Mouse (Mus musculus): ENCODE data around the gene Gm364. TPM values are rescaled to one million over a fixed set of nuclear protein-coding genes. Genes with fewer than 3 reads are reported as not detected.

Gene Gm364
- polyA plus RNA-seq (2014; fragmentation: Nextera tagmentation; extraction: Ambion mirVana), result not detected in 2 replicates

GRCm38 (mm10) chrX:57408769-57409168 is at the start of gene Gm364:
Gene Gm364, plus strand, starts transcription at chrX:57409154.
- ATAC-seq (replicated peaks; ENCODE audit: insufficient number of reproducible peaks, low FRiP score, low TSS enrichment, low read depth) (no peak), DNase-seq (ENCODE audit: low spot score) (no peak)
- Histone ChIP-seq H3K9me3 (replicated peaks; ENCODE audit: control insufficient read depth, low read length) (no peaks in the 10 kb centered on the region), H3K4me2 (ENCODE audit: low read depth, low read length) (no peak within 1 kb of the TSS), H3K9ac (replicated peaks; ENCODE audit: low read length) (no peak within 1 kb of the TSS), H3K36me3 (replicated peaks; ENCODE audit: control insufficient read depth, insufficient read depth, low read depth, low read length) (no peaks in the 10 kb centered on the region), H3K4me1 (ENCODE audit: control insufficient read depth, insufficient read depth, low read length) (no peaks in the 10 kb centered on the region), H3K27me3 (ENCODE audit: control insufficient read depth, insufficient read depth, low read length) (no peaks in the 10 kb centered on the region), H3K27ac (replicated peaks; ENCODE audit: low read depth, low read length) (no peak within 1 kb of the TSS), H3K4me3 (ENCODE audit: low read depth, low read length) (no peak within 1 kb of the TSS)
- 94% methylated on average over 12 of the region's 12 CpGs for WGBS

- DNase-seq (ENCODE audit: low spot score) (no peak), ATAC-seq (replicated peaks; ENCODE audit: insufficient number of reproducible peaks, low FRiP score, low TSS enrichment, low read depth) (no peak)
- Histone ChIP-seq H3K4me2 (ENCODE audit: low read depth, low read length) (no peak overlapping the region), H3K9me3 (replicated peaks; ENCODE audit: control insufficient read depth, low read length) (no peaks in the 10 kb centered on the region), H3K4me3 (ENCODE audit: low read depth, low read length) (no peak overlapping the region), H3K27ac (replicated peaks; ENCODE audit: low read depth, low read length) (no peak overlapping the region), H3K36me3 (replicated peaks; ENCODE audit: control insufficient read depth, insufficient read depth, low read depth, low read length) (no peaks in the 10 kb centered on the region), H3K27me3 (ENCODE audit: control insufficient read depth, insufficient read depth, low read length) (no peaks in the 10 kb centered on the region), H3K9ac (replicated peaks; ENCODE audit: low read length) (no peak overlapping the region), H3K4me1 (ENCODE audit: control insufficient read depth, insufficient read depth, low read length) (no peaks in the 10 kb centered on the region)
- WGBS, result 63% methylated on average over 1 of the region's 1 CpGs
Measured at GRCm38 (mm10) chrX:57359316-57359715, 49.6 kb upstream of the Gm364 start.

GRCm38 (mm10) chrX:57364891-57365569 is 43.9 kb upstream of the Gm364 start:
- no peaks in the 10 kb centered on the region for H3K9me3 ChIP-seq (replicated peaks; ENCODE audit: control insufficient read depth, low read length)
- no peak overlapping the region for H3K9ac ChIP-seq (replicated peaks; ENCODE audit: low read length)
- H3K4me1 ChIP-seq (ENCODE audit: control insufficient read depth, insufficient read depth, low read length), result no peaks in the 10 kb centered on the region
- no peaks in the 10 kb centered on the region for H3K36me3 ChIP-seq (replicated peaks; ENCODE audit: control insufficient read depth, insufficient read depth, low read depth, low read length)
- H3K27me3 ChIP-seq (ENCODE audit: control insufficient read depth, insufficient read depth, low read length), result no peaks in the 10 kb centered on the region
- H3K4me2 ChIP-seq (ENCODE audit: low read depth, low read length), result no peak overlapping the region
- H3K27ac ChIP-seq (replicated peaks; ENCODE audit: low read depth, low read length), result no peak overlapping the region
- no peak overlapping the region for H3K4me3 ChIP-seq (ENCODE audit: low read depth, low read length)
- no peak for DNase-seq (ENCODE audit: low spot score)
- WGBS, result 69% methylated on average over 2 of the region's 2 CpGs
- no peak for ATAC-seq (replicated peaks; ENCODE audit: insufficient number of reproducible peaks, low FRiP score, low TSS enrichment, low read depth)

- no peak overlapping the region for H3K4me3 ChIP-seq (ENCODE audit: low read depth, low read length)
- ATAC-seq (replicated peaks; ENCODE audit: insufficient number of reproducible peaks, low FRiP score, low TSS enrichment, low read depth) (no peak), DNase-seq (ENCODE audit: low spot score) (no peak)
- no peaks in the 10 kb centered on the region for H3K9me3 ChIP-seq (replicated peaks; ENCODE audit: control insufficient read depth, low read length)
- H3K4me1 ChIP-seq (ENCODE audit: control insufficient read depth, insufficient read depth, low read length), result no peaks in the 10 kb centered on the region
- no peak overlapping the region for H3K27ac ChIP-seq (replicated peaks; ENCODE audit: low read depth, low read length)
- no peak overlapping the region for H3K9ac ChIP-seq (replicated peaks; ENCODE audit: low read length)
- WGBS, result 91% methylated on average over 4 of the region's 4 CpGs
- no peaks in the 10 kb centered on the region for H3K36me3 ChIP-seq (replicated peaks; ENCODE audit: control insufficient read depth, insufficient read depth, low read depth, low read length)
- no peaks in the 10 kb centered on the region for H3K27me3 ChIP-seq (ENCODE audit: control insufficient read depth, insufficient read depth, low read length)
- H3K4me2 ChIP-seq (ENCODE audit: low read depth, low read length), result no peak overlapping the region
Measured at GRCm38 (mm10) chrX:57372965-57373364, 36.0 kb upstream of the Gm364 start.

- H3K4me1 ChIP-seq (ENCODE audit: control insufficient read depth, insufficient read depth, low read length), result no peaks in the 10 kb centered on the region
- WGBS, result 81% methylated on average over 2 of the region's 2 CpGs
Measured at GRCm38 (mm10) chrX:57373543-57373942, 35.4 kb upstream of the Gm364 start.

GRCm38 (mm10) chrX:57374029-57374428 is 34.9 kb upstream of the Gm364 start:
- 79% methylated on average over 2 of the region's 2 CpGs for WGBS
- ATAC-seq (replicated peaks; ENCODE audit: insufficient number of reproducible peaks, low FRiP score, low TSS enrichment, low read depth) (no peak), DNase-seq (ENCODE audit: low spot score) (no peak)
- no peaks in the 10 kb centered on the region for H3K9me3 ChIP-seq (replicated peaks; ENCODE audit: control insufficient read depth, low read length)
- no peak overlapping the region for H3K4me3 ChIP-seq (ENCODE audit: low read depth, low read length)
- H3K27me3 ChIP-seq (ENCODE audit: control insufficient read depth, insufficient read depth, low read length), result no peaks in the 10 kb centered on the region
- no peaks in the 10 kb centered on the region for H3K36me3 ChIP-seq (replicated peaks; ENCODE audit: control insufficient read depth, insufficient read depth, low read depth, low read length)
- H3K4me2 ChIP-seq (ENCODE audit: low read depth, low read length), result no peak overlapping the region
- no peak overlapping the region for H3K9ac ChIP-seq (replicated peaks; ENCODE audit: low read length)
- H3K27ac ChIP-seq (replicated peaks; ENCODE audit: low read depth, low read length), result no peak overlapping the region
- no peaks in the 10 kb centered on the region for H3K4me1 ChIP-seq (ENCODE audit: control insufficient read depth, insufficient read depth, low read length)

More at GRCm38 (mm10) chrX:57373543-57373942, 35.4 kb upstream of the Gm364 start:
- H3K9me3 ChIP-seq (replicated peaks; ENCODE audit: control insufficient read depth, low read length), result no peaks in the 10 kb centered on the region
- no peak overlapping the region for H3K4me2 ChIP-seq (ENCODE audit: low read depth, low read length)
- no peak overlapping the region for H3K4me3 ChIP-seq (ENCODE audit: low read depth, low read length)
- ATAC-seq (replicated peaks; ENCODE audit: insufficient number of reproducible peaks, low FRiP score, low TSS enrichment, low read depth), result no peak
- H3K27me3 ChIP-seq (ENCODE audit: control insufficient read depth, insufficient read depth, low read length), result no peaks in the 10 kb centered on the region
- no peak overlapping the region for H3K27ac ChIP-seq (replicated peaks; ENCODE audit: low read depth, low read length)
- DNase-seq (ENCODE audit: low spot score), result no peak
- H3K36me3 ChIP-seq (replicated peaks; ENCODE audit: control insufficient read depth, insufficient read depth, low read depth, low read length), result no peaks in the 10 kb centered on the region
- no peak overlapping the region for H3K9ac ChIP-seq (replicated peaks; ENCODE audit: low read length)

- Histone ChIP-seq H3K9ac (replicated peaks; ENCODE audit: low read length) (no peak overlapping the region), H3K36me3 (replicated peaks; ENCODE audit: control insufficient read depth, insufficient read depth, low read depth, low read length) (no peaks in the 10 kb centered on the region)
Measured at GRCm38 (mm10) chrX:57377096-57377495, 31.9 kb upstream of the Gm364 start.

GRCm38 (mm10) chrX:57378579-57378978 is 30.4 kb upstream of the Gm364 start:
- no peak overlapping the region for H3K4me2 ChIP-seq (ENCODE audit: low read depth, low read length)
- DNase-seq (ENCODE audit: low spot score), result no peak
- no peak overlapping the region for H3K4me3 ChIP-seq (ENCODE audit: low read depth, low read length)
- H3K4me1 ChIP-seq (ENCODE audit: control insufficient read depth, insufficient read depth, low read length), result no peaks in the 10 kb centered on the region
- H3K27ac ChIP-seq (replicated peaks; ENCODE audit: low read depth, low read length), result no peak overlapping the region
- 81% methylated on average over 3 of the region's 3 CpGs for WGBS
- H3K36me3 ChIP-seq (replicated peaks; ENCODE audit: control insufficient read depth, insufficient read depth, low read depth, low read length), result no peaks in the 10 kb centered on the region
- no peak for ATAC-seq (replicated peaks; ENCODE audit: insufficient number of reproducible peaks, low FRiP score, low TSS enrichment, low read depth)
- no peaks in the 10 kb centered on the region for H3K27me3 ChIP-seq (ENCODE audit: control insufficient read depth, insufficient read depth, low read length)
- H3K9me3 ChIP-seq (replicated peaks; ENCODE audit: control insufficient read depth, low read length), result no peaks in the 10 kb centered on the region
- H3K9ac ChIP-seq (replicated peaks; ENCODE audit: low read length), result no peak overlapping the region

More at GRCm38 (mm10) chrX:57377096-57377495, 31.9 kb upstream of the Gm364 start:
- no peak for DNase-seq (ENCODE audit: low spot score)
- WGBS, result 76% methylated on average over 3 of the region's 3 CpGs
- no peaks in the 10 kb centered on the region for H3K4me1 ChIP-seq (ENCODE audit: control insufficient read depth, insufficient read depth, low read length)
- H3K4me3 ChIP-seq (ENCODE audit: low read depth, low read length), result no peak overlapping the region
- no peak for ATAC-seq (replicated peaks; ENCODE audit: insufficient number of reproducible peaks, low FRiP score, low TSS enrichment, low read depth)
- no peak overlapping the region for H3K4me2 ChIP-seq (ENCODE audit: low read depth, low read length)
- no peaks in the 10 kb centered on the region for H3K27me3 ChIP-seq (ENCODE audit: control insufficient read depth, insufficient read depth, low read length)
- H3K27ac ChIP-seq (replicated peaks; ENCODE audit: low read depth, low read length), result no peak overlapping the region
- no peaks in the 10 kb centered on the region for H3K9me3 ChIP-seq (replicated peaks; ENCODE audit: control insufficient read depth, low read length)
